Mouse (Mus musculus): ENCODE measurements around the gene Apof.

Gene Apof

GRCm38 (mm10) chr10:128302357-128302756 is 33.9 kb downstream of the Apof start:
- DNase-seq: no peak

GRCm38 (mm10) chr10:128302785-128303125 is 34.3 kb downstream of the Apof start:
- peak in 1 of 2 experiments; percentile 51 for DNase-seq

- DNase-seq: peak; percentile 99 to 100
These were observed 34.9 kb downstream of the Apof start, which contains the start of gene Pan2 for GRCm38 (mm10) chr10:128303126-128304021. Pan2 (plus strand) TSS chr10:128303335.

GRCm38 (mm10) chr10:128309654-128310053 is 41.2 kb downstream of the Apof start:
- no peak for DNase-seq

- peak; percentile 71 to 84 for DNase-seq
These were observed 41.7 kb downstream of the Apof start for GRCm38 (mm10) chr10:128310177-128310576.

GRCm38 (mm10) chr10:128310902-128311301 is 42.4 kb downstream of the Apof start:
- DNase-seq: no peak

- DNase-seq: no peak
These were observed 47.1 kb downstream of the Apof start for GRCm38 (mm10) chr10:128315578-128315977.
